Mouse (Mus musculus) layer of hippocampus, adult 18-20 months (tissue): ENCODE data around the gene Traf4. TPM values are rescaled to one million over a fixed set of nuclear protein-coding genes. Genes with fewer than 3 reads are reported as not detected.

ENCODE experiments used
- DNase-seq, 2 experiments: peaks; one replicate each; pipeline ENCODE4 v3.0.0; 2022; ENCODE audit warnings: low spot score in 2 of 2
- total RNA-seq, 2 experiments: library from RNA; stranded (reverse); gene quantifications; 2 replicates each; pipeline ENCODE4 v1.2.3; 2021

Gene Traf4
- total RNA-seq, 2 experiments from 2014 or later = 8.3 to 9.8 TPM

DNA sequence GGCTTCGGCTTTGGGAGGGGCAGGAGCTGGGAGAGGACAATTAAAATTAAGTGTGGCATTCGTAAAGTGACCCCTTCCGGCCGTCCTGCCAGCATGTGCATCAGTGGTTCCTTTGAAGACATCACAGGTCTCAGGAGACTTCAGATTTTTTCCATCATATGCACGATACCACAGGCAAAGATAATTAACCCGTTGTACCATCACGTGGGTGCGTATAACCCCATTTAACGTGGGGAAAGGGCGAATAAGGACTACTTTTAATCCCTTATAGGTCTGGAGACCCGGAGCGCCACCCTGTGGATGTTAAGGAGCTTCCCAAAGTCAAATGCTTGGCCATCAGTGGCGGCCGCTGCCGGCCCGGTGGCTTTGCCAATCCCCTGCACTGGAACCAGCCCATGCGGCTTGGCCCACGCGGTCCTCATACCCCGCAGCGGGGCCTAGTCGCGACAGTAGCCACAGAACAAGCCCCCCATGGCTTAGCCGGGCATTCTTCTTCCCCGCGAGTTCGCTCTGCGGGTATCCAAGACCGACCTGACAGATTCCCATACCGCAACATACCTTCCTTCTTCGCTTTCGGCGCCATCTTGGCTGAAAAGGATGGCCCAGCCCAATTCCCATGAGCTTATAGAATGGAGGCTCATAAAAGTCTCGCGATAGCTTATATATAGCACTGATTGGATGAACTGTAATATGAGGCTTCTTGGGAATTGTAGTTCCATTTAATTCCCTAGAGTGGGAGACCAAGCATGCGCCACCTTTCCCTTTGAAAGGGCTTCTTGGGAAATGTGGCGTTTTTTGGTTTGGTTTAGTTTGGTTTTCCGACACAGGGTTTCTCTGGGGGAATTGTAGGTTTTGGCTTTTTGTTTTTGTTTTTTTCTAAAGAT lies 17.8 kb upstream of the Traf4 start, which contains the start of gene Rpl23a:
TSS of gene Rpl23a (minus strand) at position 624 of the 884 bp plus-strand sequence.
- peak; percentile 84 to 93 for DNase-seq

DNA sequence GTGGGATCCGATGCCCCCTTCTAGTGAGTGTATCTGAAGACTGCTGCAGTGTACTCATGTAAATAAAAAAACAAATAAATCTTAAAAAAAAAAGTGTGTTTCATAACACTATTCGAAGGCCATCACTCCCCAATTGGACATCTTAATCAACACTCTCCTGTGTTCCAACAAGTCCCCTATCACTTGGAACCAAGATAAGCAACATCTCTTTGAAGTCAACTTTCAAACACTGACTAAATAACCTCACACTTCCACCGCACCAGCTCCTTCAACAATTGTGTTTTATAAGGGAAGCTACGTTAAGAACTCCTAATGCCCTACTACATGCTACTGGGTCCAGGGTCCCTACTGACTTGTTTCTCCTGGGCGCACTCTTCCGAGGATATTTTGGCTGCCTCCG lies 17.1 kb upstream of the Traf4 start:
- DNase-seq = no peak

DNA sequence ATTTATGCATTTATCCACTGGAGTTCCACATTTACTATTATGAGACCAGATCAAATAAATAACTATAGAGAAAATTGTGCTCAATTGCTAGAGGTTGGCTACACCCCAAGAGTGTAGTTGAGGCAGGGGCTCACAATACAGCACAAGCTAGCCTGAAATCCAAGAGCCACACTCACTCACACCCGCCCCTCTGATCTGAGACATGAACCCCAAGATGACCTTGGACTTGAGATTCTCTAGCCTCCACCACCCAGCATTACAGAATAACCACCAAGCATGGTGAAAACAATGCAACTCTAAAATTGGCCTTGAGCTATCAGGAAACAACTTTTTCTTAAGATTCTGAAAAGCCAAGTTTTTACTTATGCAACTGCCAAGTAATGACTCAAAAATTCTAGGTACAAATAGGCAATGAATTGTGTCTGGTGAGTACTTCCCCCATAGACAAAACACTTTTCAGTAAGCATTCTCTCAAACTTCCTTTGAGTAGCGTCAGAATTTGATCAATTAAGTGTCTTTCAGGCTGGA lies 16.5 kb upstream of the Traf4 start:
- no peak for DNase-seq

DNA sequence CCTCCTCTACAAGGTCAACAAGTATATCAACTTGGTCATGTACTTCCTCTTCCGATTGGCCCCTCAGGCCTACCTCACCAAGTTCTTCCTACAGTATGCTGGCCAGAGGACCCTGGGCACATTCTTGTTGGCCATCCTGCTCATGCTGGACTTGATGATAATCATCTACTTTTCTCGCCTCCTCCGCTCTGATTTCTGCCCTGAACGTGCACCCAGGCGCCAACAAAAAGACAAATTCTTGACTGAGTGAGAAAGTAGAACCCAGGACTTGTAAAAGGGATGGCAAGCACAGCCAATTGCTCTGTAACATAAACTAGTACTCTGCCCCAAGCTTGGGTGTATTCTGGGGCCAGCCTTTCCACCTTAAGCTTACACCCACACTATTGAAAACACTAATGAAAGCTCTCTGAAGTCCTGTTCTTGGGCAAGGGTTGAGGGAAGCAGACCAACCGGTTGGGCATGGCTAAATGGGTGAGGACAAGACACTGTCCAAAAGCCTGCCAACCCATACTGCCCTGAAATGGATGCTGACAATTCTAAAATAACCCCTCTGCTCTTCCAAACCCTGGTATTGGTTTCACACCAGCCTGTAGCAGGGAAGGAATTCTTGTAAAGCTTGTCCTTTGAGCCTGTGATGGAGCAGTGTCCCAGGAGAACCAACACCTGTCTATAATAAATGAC lies 14.8 kb upstream of the Traf4 start:
- DNase-seq = no peak

DNA sequence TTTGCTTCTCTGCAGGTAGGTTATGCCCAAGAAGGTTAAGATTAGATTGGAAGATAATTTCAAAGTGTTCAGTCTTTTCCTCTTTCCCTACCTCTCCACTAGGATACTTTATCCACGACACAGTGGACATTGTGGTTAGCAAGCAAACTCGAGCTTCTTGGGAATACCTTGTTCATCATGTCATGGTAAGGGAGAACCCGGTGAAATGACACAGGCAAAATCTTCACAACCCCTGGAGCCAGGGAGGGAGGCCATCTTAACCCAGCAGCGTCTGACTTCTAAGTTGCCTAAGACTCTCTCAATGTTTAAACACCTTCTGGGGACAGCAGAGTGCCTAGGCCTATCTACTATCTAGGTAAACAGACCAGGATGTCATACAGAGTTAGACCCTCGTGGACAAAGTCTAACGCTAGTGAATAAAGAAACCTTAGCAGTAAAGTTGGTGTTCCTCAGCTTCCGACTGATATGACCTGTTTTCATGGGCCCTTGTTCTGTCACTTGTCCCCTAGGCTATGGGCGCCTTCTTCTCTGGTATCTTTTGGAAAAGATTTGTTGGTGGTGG lies 14.1 kb upstream of the Traf4 start:
- DNase-seq = no peak

DNA sequence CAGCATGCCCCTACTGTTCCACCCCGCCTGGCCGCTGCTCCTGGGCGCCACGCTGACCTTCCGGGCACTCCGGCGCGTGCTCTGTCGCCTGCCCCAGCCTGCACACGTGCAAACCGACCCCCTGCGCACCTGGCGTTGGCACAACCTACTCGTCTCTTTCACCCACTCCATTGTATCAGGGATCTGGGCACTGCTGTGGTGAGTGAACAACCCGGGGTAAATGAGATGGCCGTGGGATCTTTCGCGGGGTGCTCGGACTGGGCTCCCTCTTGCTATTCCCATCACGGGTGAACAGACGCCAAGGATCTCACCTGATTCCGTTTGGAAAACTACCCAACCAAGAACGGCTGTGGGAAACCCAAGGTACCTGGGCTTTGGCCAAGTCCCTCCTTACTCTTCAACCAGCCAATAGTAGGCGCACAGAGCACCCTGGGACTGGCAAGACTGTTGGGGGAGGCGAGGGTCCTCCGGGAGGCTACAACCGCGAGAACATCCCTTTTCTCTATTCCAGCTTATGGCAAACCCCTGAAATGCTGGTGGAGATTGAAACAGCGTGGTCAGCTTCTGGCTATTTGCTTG lies 13.6 kb upstream of the Traf4 start:
- peak in 1 of 2 experiments; percentile 65 for DNase-seq

DNA sequence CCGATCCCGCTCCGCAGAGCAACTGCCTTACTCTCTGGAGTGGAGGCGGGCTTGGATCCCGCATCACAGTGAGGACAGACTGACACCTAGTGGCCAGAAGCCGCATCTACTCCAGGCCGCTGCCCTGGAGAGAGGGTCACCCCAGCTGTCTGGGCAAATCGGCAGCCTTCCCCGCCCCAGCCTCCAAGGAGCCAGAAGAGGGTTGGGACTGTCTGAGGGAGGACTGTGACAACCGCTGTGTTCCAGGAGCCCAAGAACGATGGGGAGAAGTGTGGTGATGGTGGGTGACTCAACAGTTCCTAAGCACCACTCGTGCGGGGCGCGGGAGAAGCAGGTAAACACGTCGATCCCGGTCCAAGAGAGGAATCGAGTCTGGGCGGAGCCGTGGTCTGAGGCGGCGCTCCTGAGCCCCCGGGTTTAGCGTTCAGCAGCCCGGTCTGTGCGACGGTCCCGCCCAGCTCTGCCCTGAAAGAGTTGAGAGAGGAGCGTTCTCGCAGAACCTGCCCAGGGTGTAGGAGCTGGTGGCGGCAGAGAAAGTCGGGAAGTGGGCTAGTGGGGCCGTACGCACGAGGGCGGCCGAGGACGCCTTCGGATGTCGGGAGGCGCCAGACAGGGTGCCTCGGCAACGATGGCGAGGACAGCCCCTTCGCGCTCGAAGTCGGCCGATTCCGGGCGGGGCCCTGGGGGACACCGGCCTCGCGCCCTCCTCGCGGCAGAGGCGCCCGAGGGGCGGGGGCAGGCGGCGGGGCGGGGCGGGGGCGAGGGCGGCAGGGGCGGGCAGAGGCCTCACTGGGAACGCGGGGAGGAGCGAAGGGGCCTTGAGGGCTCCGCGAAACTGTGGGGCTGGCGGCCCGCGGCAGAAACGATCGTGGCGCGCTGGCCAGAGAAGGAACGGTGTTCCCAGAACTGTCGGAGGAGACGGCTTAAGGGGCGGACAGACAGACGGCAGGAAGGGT lies 12.8 kb upstream of the Traf4 start:
- DNase-seq = peak; percentile 87 to 96

DNA sequence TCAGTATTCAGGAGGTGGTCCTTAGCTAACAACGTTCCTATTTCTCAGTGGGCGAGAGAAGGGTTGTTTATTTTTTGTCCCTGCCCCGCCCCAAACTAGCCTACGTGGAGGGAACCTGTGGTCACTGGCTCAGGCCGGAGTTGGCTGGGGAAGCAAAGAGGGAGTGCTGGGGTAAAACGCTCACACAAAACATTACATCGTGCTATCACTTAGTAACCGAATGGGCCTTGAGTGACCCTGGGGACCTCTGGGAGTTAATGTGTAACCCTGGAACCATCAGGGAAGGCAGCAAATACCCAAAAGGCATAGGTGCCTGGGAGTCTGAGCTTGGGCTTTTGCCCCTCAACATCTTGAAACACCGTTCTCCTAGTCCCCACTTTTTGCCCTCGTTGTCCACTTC lies 12.0 kb upstream of the Traf4 start:
- DNase-seq = no peak

DNA sequence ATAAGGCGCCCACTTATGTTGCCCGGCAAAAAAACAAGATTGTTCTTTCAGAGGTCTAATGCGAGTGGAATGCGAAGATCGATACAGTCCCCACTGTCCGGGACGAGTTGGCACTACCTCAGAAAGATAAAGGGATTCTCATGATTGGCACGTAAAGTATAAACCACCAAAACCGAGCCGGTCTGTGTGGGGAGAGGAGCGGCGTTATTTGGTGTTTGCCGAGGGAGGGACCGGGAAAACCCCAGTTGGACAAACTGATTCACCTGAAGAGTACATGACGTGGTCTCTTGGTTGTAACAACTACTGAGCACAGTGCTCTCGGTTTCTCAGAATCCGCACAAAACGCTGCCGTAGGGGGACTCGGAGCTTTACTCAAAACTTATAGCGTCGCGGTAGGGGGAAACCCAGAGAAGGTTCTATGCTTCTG lies 11.5 kb upstream of the Traf4 start:
- DNase-seq = no peak

DNA sequence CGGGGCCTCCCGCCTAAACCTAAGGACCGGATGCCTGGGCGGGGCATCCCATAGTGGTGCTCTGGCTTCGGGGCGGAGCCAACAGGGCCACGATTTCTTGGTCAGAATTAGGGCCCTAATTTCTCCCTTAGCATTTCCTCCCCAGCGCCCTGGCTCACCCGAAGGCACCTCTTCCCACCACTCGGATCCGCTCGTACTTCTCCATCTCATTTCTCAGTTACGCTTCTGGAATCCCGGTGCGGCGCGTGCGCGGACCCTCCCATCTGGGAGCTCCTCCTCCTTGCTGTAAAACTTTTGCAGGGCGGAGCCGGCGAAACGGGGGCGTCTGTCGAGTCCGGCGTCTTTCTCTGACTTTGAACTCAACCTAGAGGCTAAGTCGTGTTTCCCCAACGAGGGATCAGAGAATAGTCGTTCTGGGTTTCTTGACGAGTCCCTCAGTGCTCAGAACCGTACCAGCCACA lies 11.0 kb upstream of the Traf4 start, which contains the start of the genes Nek8 and Tlcd1:
TSS of gene Nek8 (minus strand) at position 274 of the 461 bp plus-strand sequence.
TSS of gene Tlcd1 (plus strand) at position 310 of the 461 bp plus-strand sequence.
- peak; percentile 72 to 81 for DNase-seq

DNA sequence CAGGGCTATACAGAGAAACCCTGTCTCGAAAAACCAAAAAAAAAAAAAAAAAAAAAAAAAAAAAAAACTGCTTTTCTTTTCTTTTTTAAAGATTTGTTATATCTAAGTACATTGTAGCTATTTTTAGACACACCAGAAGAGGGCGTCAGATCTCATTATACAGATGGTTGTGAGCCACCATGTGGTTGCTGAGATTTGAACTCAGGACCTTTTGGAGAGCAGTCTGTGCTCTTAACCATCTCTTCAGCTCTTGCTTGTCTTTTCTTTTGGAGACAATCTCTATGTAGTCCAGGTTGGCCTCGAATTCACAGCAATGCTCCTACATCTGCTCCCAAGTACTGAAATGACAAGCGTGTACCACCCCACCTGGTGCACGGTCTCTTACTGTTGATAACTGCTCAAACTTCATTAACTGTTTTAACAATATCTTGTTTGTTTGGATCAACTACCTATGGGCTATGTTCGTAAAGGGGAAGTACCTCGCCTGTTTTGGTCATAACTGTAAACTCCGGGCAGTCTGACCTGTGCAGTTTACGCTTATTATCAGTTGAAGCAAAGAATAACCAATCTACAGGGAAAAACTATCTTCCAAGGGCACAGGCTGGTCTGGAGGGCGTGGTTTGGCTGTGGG lies 10.5 kb upstream of the Traf4 start:
- DNase-seq = no peak

DNA sequence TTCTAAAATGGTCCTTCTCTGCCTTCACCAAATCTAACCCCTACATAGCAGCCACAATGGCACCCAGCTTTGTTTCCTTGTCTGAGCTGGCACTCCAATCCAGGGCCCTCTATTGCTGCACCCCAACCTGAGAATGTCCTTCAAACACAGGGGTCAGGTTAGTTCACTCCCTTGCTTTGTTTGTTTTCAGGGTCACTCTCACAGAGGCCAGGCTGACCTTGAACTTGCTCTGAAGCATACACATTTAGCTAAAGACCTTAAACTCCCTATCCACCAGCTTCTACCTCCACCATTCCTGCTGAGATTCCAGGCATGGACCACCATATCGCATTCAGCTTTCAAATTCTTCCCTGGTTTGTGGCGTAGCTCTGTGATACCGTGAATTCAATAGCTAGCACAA lies 9.1 kb upstream of the Traf4 start:
- no peak for DNase-seq

DNA sequence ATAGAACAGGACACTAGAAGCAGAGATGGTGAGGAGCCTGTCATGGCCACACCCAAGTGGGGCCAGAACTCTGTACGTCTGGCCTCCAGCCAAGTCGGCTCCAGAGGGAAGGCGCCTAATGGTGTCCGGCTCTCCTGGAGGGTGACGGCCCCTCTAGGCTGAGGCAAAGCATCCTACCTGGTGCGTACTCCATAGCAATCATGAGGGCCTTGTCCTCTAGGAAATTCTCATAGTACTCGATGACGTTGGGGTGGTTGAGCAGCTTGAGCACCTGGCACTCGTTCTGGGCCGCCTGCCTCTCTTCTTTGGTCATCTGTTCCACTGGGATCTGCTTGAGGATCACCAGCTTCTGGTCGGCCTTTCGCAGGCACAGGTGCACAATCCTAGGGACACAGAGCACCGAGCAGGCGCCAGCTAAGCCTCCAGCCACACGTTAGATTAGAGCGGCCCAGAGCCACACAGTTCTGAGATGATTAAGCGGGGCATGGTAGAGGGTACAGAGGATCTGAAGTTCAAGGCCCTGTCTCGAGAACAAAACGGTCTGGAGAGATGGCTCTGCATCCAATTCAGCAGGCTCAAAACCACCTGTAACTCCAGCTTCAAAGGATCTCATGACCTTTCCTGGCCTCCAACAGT lies 7.5 kb upstream of the Traf4 start:
- DNase-seq = no peak

DNA sequence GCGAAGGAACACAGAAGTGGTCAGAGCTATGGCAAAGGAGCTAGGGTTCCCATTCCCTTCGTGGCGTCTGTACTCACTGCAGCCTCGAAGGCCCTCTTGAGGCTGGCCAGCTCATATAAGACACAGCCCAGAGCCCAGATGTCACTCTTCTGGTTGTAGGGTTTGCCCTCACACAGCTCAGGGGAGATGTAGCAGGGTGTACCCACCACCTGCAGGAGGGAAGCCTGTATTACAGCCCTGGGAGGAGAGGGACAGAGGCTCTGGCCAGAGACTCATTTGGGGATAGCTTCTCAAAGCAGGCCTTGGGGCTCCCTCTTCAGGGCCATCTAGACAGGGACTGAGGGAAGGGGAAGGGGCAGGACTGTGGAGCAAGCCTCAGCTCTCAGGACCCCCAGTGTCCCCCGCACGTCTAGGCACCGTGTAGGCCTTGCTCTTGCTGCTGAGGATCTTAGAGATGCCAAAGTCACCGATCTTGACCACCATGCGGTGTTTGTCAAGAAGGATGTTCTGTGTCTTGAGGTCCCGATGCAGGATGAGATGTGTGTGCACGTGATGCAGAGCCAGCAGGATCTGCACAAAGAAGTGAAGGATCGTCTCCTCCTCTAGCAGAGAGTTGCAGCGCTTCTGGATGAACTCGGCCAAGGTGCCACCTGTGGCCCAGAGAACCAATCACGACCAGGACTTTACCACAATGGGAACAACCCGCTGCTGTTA lies 6.8 kb upstream of the Traf4 start:
- DNase-seq = no peak

DNA sequence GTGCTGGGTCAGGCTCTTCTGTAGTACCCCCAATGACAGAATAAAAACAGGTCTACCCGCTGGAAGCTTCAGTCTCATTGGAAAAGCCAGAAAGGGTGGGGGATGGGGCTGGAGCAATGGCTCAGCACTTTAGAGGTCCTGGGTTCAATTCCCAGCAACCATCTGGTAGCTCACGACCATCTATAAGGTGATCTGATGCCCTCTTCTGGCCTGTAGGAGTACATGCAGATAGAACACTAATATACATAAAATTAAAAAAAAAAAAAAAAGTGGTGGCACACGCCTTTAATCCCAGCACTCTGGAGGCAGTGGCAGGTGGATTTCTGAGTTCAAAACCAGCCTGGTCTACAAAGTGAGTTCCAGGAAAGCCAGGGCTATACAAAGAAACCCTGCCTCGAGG lies 5.9 kb upstream of the Traf4 start:
- DNase-seq = no peak

DNA sequence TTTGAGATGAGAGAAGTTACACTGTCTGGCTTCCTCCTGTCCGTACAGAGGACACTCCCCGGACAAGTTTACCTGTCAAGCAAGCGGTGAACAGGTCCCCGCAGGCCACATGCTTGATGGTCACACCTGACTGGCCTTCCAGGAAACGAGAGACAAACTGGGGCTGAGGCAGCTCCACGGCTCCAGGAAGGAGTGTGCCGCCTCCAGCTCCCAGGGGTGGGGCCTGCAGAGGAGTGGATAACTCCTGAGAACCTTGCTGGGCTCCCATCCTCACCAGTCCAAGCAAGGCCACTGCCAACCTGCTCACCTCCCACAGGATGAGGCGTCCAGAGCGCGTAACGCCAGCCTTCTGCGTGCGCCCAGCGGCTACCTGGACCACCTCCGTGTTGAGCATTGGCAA lies 4.9 kb upstream of the Traf4 start:
- DNase-seq = no peak

DNA sequence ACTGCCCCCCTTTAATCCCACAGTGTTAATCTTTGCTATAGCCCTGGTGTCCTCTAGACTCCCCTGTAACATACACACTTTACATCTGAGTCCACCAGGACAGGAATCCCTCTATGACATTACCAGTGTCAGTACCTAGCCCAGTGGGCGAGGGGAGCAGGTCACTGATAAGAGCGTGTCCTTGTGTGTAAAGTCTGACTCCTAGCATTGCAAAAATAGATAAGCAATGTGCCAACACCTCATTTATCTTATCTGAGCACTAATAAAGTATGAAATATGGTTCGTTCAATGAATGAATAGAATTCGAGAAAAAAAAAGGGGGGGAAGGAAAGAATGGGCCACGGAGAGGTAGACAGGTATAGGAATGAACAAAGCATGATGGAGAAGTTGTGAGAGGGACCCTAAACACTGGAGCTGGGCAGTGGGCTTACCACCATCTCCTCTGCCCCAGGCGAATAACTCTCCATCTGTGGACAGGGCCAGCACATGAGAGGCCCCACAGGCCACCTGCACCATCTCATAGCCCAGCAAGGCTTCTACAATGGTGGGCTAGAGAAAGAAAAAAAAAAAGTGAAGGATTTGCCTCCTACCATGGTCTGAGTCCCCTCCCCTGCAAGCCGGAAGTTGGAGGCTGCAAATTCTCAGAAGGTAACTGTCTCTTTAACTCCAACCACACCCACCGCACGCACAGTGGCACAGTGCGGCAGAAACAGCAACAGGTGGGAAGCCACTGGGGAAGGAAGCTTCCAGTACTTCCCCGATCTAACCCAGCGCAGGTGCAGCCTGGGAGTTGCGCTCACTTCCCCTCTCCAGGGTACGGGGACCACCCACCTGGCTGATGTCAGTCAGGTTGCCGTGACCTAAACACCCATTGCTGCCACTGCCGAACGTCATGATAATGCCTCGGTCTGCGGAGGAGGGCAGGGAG lies 3.4 kb upstream of the Traf4 start:
- no peak for DNase-seq
